Mouse (Mus musculus) adrenal gland, postnatal 36 days (tissue): ENCODE data around the gene Golga3. TPM values are rescaled to one million over a fixed set of nuclear protein-coding genes. Genes with fewer than 3 reads are reported as not detected.

ENCODE experiments used
- DNase-seq, 2 experiments: peaks; one replicate each; pipeline ENCODE4 v3.0.0; 2021; ENCODE audit warnings: mixed read lengths in 1 of 2
- long read RNA-seq, 2 experiments: library from polyadenylated mRNA; stranded (forward); transcript quantifications; one replicate each; pipeline ENCODE4 v2.0.0; 2021; ENCODE audit warnings: borderline sequencing depth in 2 of 2
- total RNA-seq, 2 experiments: library from RNA; stranded (reverse); gene quantifications; 2 replicates each; pipeline ENCODE4 v1.2.3; 2021

Golga3 gene
- total RNA-seq = 10 to 100 TPM; 42.5 to 43.2 TPM
- long read RNA-seq, experiment 1, full-length matches to known transcripts = 4 of 16 reads
- long read RNA-seq, experiment 1, partial matches to known transcripts = 9 of 16 reads
- long read RNA-seq, experiment 1, other reads (novel, unspliced or antisense) = 3 of 16 reads
- long read RNA-seq, experiment 2, full-length matches to known transcripts = 2 of 6 reads
- long read RNA-seq, experiment 2, partial matches to known transcripts = 2 of 6 reads
- long read RNA-seq, experiment 2, other reads (novel, unspliced or antisense) = 2 of 6 reads

GRCm38 (mm10) chr5:110176362-110177020, at the start of gene Golga3:
TSS of gene Golga3 (plus strand) at chr5:110176701.
- DNase-seq = peak; percentile 93 to 96

DNA sequence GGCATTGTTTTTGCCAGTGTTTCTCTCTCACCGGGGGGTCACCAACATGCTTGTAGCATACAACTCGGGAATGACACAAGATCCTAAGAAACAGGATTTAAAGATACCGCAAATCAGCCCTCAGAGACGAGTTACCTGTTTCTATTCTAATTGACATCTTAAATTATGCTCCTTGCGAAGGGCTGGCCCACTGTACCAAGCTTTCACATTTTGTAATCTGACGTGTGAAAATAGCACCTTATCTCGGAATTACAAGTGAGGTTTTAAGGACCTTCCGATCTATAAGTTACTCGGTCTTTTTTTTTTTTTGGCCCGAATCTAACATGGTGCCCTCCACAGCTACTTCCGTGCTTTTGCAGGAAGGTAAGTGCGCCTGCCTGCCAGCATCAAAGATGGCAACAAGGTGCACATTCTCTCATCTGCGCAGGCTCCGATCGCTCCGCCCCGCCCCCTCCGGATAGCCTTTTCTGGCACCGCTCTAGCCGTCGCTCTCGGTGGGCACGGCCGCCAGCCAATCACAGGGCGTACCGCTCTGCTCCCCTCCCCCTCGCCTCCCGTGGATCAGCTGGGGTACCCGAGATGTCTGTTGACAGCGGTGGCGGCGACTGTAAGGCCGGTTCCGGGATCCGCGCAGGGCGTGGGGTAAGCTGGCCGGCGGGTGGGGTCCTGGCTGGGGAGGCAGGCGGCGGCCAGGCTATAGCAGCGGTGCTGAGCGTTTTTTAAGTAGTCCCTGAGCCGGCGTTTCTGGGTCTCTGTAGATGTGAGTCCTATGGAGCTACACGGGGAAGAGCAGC, 41.0 kb upstream of the Golga3 start, which contains the start of gene Chfr:
Gene Chfr, plus strand, starts transcription at position 550 of the 794 bp plus-strand sequence.
- peak; percentile 100 for DNase-seq

- DNase-seq = no peak
Measured at GRCm38 (mm10) chr5:110136087-110136464, 40.4 kb upstream of the Golga3 start.

DNA sequence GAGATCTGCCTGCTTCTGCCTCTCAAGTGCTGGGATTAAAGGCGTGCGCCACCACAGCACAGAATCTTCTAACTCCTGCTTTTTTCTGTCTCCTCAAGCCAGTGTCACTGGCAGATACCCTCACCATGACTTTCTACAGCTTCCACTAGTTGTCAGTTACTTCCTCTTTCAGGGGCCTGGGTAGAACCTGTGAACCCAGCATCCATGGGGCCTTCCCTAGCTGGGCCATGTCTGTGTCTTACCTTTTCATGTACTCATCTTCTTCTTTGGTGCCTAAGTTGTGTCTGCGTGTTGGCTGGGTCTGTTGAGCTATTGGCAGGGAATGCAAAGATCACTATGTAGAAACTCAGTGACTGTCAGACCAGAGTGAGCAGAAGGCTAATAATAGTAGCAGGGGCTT, 38.7 kb upstream of the Golga3 start:
- no peak for DNase-seq

DNA sequence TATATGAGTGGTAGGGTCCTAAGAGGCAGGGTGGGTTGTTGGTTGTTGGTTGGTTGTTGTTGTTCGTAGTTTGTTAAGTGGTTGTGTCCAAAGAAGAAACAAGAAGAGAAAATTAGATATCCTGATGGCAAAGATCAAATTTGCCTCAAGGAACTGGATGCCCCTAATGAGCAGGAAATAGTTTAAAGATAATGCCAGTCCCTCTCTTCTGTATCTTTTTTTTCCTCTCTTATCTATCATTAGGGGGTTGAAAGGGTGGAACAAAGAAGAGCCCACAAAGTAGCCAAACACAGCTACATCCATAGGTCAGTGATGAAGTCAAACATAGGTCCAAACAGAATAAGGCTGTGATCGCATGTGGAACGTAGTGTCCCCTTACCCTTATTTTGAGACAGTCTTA, 37.2 kb upstream of the Golga3 start:
- no peak for DNase-seq

GRCm38 (mm10) chr5:110140424-110140823, 36.1 kb upstream of the Golga3 start:
- no peak for DNase-seq

DNA sequence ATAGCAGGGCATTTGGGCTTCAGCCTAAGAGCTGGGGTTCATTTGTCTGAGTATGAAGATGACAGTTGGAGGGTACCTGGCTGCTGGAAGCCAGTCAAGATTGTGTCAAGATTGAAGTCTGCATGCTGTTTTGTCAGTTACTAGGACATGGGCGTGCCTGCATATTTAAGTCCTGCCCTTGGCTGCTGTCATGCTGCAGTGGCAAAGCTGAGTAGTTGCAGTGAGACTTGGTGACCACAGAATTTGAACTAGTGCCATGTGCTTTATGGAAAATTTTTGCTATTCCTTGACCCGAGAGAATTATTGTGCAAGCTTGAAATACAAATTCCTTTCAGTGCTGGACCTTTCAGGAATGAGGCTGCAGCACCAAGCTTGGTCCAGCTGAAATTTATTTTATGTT, 34.2 kb upstream of the Golga3 start:
- DNase-seq = peak; percentile 58 to 61

- DNase-seq = peak; percentile 10 to 17
Measured at GRCm38 (mm10) chr5:110143007-110143406, 33.5 kb upstream of the Golga3 start.

- DNase-seq = no peak
Measured at GRCm38 (mm10) chr5:110169374-110169773, 7.1 kb upstream of the Golga3 start.

- no peak for DNase-seq
Measured at GRCm38 (mm10) chr5:110177021-110177420, 520 bp downstream of the Golga3 start.

DNA sequence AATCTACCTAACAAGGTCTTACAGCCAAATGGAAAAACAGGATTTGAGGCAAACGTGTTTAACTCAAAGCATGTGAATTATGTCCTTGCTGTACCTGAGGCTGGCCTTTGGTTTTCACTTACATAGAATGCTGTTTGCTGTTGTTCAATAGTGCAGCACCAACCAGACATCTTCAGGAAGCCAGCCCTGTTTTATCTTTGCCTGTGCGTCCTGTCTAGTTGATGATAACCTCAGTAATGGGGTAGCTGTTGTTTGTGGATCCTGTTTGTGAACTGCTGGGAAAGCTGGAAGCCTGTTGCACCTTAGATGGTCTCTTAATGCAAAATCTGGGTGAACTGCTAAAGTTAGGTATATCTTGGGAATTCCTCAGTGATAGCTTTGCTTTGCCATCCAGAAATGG, 2.1 kb downstream of the Golga3 start:
- no peak for DNase-seq

DNA sequence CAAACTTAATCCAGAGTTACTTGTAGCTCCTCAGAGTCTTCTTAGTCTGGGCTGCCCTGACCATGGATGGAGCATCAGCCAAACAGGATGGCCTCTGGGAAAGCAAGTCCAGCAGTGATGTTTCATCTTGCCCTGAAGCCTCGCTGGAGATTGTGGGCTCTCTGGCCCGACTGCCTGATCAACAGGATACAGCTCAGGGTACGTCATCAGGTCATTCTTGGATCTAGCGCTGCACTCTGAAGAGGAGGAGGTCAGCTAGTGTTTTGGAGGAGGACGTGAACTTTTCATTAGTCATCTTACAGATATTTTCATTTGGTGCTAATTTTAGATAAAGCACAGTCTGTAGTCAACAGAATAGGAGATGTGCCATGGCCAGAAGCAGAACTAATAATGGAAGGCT, 5.2 kb downstream of the Golga3 start:
- peak; percentile 49 to 57 for DNase-seq

DNA sequence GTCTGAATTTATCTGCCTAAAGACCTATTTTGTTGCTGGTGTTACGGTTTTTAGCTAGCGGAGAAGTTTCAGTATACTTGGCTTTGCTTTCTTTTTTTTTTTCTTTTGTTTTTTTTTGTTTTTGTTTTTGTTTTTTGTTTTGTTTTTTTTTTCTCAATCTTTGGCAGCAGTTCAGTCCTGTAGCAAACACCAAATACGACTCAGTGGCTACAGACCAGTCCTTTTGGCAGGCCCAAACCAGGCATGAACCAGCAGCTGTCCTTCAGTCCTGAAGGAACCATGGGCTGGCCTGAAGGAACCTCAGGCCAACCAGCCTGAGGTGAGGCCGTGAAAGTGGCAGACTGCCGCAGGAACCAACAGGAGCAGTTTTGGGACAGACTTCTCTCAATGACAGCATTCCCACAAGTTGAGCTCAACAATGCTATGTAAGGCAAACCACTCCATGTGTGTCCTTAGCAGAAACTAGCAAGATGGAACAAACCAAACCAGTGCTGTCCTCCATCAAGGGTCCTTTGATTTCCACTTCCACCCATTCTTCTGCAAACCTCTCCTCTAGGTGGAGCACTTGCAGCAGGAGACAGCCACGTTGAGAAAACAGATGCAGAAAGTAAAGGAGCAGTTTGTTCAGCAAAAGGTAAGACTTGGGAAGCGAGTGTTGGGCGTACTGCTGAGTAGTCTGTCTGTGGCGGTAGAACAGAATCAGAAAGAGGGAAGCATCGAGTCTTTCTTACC, 26.8 kb downstream of the Golga3 start:
- DNase-seq = peak in 1 of 2 experiments; percentile 12

GRCm38 (mm10) chr5:110204777-110205176, 28.3 kb downstream of the Golga3 start:
- DNase-seq = no peak

DNA sequence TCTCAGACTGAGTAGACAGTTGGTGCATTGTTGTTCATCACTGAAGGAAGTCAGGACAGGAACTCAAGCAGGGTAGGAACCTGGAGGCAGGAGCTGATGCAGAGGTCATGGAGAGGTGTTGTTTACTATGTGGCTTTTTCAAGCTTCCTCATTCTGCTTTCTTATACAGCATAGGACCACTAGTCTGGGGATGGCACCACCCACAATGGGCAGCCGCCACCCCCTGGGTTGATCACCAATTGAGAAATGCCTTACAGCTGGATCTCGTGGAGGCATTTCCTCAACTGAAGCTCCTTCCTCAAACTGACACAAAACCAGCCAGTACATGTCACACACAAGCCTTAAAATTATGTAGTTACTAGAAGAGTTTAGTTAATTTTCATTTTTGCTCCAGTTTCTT, 34.8 kb downstream of the Golga3 start:
- no peak for DNase-seq

DNA sequence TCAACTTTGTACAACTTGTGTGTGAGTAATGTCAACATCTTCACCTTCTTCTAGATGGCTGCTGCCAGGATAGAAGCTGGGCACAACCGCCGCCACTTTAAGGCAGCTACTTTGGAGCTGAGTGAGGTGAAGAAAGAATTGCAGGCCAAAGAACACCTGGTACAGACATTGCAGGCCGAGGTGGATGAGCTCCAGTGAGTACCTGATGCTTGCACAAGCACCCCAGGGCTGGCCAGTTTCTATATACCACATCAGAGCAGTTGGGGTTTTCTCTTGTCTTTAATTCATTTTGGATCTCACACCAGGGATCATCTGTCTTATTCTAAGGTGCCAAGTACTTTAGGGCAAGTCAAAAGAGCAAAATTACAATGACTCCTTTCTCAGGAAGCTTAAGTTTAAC, 40.3 kb downstream of the Golga3 start:
- no peak for DNase-seq

- no peak for DNase-seq
Measured at GRCm38 (mm10) chr5:110220331-110220730, 43.8 kb downstream of the Golga3 start.

DNA sequence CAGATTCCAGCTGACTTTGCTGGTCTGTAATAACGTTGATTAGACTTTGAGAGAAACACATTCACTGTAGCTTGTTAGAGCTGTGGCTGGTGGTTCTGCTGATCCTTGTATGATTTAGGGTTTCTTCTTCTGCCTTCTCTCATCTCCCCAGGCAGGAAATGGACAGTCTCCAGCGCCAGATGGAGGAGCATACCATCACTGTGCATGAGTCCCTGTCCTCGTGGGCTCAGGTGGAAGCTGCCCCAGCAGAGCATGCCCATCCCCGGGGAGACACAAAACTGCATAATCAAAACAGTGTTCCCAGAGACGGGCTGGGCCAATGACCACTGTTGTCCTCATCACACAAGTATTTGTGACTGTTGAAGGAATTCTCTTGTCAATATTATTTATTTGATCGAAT, 46.3 kb downstream of the Golga3 start:
- DNase-seq = no peak

DNA sequence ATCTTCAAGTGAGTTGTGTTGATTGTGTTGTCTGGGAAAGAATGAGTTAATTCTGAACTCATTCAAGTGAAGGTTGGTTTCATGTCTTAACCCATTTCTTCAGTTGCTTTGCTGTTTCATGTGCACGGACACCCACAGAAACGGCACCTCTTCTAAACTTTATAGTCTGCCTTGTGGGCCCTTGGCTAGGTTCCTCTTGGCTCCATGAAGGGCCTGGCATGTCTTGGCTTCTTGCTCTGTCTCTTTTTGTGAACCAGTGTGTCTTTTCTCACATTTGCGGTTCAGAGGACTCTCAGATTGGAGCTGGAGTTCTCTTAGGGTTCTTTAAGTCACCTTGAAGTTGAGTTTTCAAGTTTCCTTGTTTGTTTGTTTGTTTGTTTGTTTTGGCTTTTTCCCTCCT, 48.6 kb downstream of the Golga3 start:
- no peak for DNase-seq

GRCm38 (mm10) chr5:110227336-110227883, 50.9 kb downstream of the Golga3 start:
- DNase-seq = no peak

DNA sequence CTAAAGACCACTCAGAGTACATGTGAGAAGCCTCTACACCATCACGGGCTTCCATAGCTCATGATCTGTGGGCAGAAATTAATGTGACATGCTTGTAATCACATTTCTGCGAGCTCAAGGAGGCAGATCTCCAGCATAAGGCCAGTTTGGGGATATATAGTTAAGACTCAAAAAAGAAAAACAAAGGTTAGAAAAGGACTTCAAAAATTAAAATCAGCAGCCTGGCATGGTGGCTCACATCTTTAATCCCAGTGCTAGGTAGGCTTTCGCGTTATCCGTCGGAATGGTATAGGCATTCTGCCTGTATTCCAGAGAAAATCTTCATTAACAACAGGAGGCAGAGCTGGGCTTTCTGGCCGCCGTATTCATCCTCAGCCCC, 53.9 kb downstream of the Golga3 start:
- DNase-seq = peak in 1 of 2 experiments; percentile 4
